Mouse (Mus musculus) left cerebral cortex, adult 11 months (tissue): ENCODE data around the gene Hsd17b14.
A peak's percentile ranks its signal among the peaks of the same experiment; 100 is the strongest.

Experiments used
- DNase-seq: peaks from one replicate; pipeline ENCODE4 v3.0.0; 2022; ENCODE audit warnings: low spot score

Hsd17b14 gene

GRCm38 (mm10) chr7:45529461-45529860, 25.2 kb upstream of the Hsd17b14 start:
- DNase-seq = no peak

- DNase-seq = no peak
Measured at GRCm38 (mm10) chr7:45530643-45531042, 24.1 kb upstream of the Hsd17b14 start.

GRCm38 (mm10) chr7:45535676-45536075, 19.0 kb upstream of the Hsd17b14 start:
- DNase-seq = no peak

GRCm38 (mm10) chr7:45537602-45538001, 17.1 kb upstream of the Hsd17b14 start:
- DNase-seq = no peak

- peak; percentile 69 for DNase-seq
Measured at GRCm38 (mm10) chr7:45538163-45539041, 16.3 kb upstream of the Hsd17b14 start.

- DNase-seq = no peak
Measured at GRCm38 (mm10) chr7:45539095-45539494, 15.6 kb upstream of the Hsd17b14 start.

GRCm38 (mm10) chr7:45540213-45540612, 14.5 kb upstream of the Hsd17b14 start:
- DNase-seq = no peak

- DNase-seq = no peak
Measured at GRCm38 (mm10) chr7:45544525-45544924, 10.2 kb upstream of the Hsd17b14 start.

GRCm38 (mm10) chr7:45549641-45550436, 4.9 kb upstream of the Hsd17b14 start:
- no peak for DNase-seq

- DNase-seq = no peak
Measured at GRCm38 (mm10) chr7:45550821-45551511, 3.7 kb upstream of the Hsd17b14 start.

GRCm38 (mm10) chr7:45551512-45551883, 3.2 kb upstream of the Hsd17b14 start:
- DNase-seq = no peak

- DNase-seq = no peak
Measured at GRCm38 (mm10) chr7:45553519-45553918, 1.2 kb upstream of the Hsd17b14 start.

GRCm38 (mm10) chr7:45553990-45554389, 703 bp upstream of the Hsd17b14 start:
- no peak for DNase-seq

GRCm38 (mm10) chr7:45555787-45556186, 1.1 kb downstream of the Hsd17b14 start:
- peak; percentile 47 for DNase-seq

- DNase-seq = no peak
Measured at GRCm38 (mm10) chr7:45558907-45559306, 4.2 kb downstream of the Hsd17b14 start.

GRCm38 (mm10) chr7:45560241-45560640, 5.5 kb downstream of the Hsd17b14 start:
- no peak for DNase-seq

GRCm38 (mm10) chr7:45560843-45561623, 6.3 kb downstream of the Hsd17b14 start:
- peak; percentile 57 for DNase-seq

- DNase-seq = no peak
Measured at GRCm38 (mm10) chr7:45561624-45562520, 7.2 kb downstream of the Hsd17b14 start.

GRCm38 (mm10) chr7:45564811-45565210, 10.1 kb downstream of the Hsd17b14 start:
- no peak for DNase-seq

- no peak for DNase-seq
Measured at GRCm38 (mm10) chr7:45565446-45565845, 10.8 kb downstream of the Hsd17b14 start.
